Mouse (Mus musculus) limb, embryonic 12.5 days (tissue): ENCODE results near the gene Nemf. TPM values are rescaled to one million over a fixed set of nuclear protein-coding genes. Genes with fewer than 3 reads are reported as not detected.
A peak's percentile ranks its signal among the peaks of the same experiment; 100 is the strongest.

ENCODE experiments used
- ATAC-seq: fragments of 200-750 bp; cut with Nextera tagmentation; 2 replicates; pipeline ENCODE4 v1.8.0; 2017; ENCODE audit warnings: low read depth, moderate TSS enrichment; ENCODE audit not compliant: insufficient number of reproducible peaks, insufficient read depth, low FRiP score, low TSS enrichment
- H3K27ac ChIP-seq: fragments of 300-500 bp; sonication (generic); 2 replicates; pipeline ENCODE4 v1.5.1; 2016; ENCODE audit warnings: mild to moderate bottlenecking, moderate library complexity
- H3K27me3 ChIP-seq: fragments of 300-500 bp; sonication (generic); 2 replicates; pipeline ENCODE4 v1.6.1; 2016; ENCODE audit warnings: mild to moderate bottlenecking, moderate library complexity
- H3K36me3 ChIP-seq: fragments of 300-500 bp; sonication (generic); 2 replicates; pipeline ENCODE4 v1.6.1; 2016; ENCODE audit warnings: mild to moderate bottlenecking, moderate library complexity
- H3K4me1 ChIP-seq: fragments of 300-500 bp; sonication (generic); replicated peaks from 2 replicates; pipeline ENCODE4 v1.6.1; 2016
- H3K4me2 ChIP-seq: fragments of 300-500 bp; sonication (generic); 2 replicates; pipeline ENCODE4 v1.6.1; 2016; ENCODE audit warnings: mild to moderate bottlenecking, moderate library complexity
- H3K4me3 ChIP-seq: fragments of 300-500 bp; sonication (generic); replicated peaks from 2 replicates; pipeline ENCODE4 v1.5.1; 2016; ENCODE audit warnings: mild to moderate bottlenecking
- H3K9ac ChIP-seq: fragments of 300-500 bp; sonication (generic); replicated peaks from 2 replicates; pipeline ENCODE4 v1.6.1; 2016; ENCODE audit warnings: mild to moderate bottlenecking, moderate library complexity
- H3K9me3 ChIP-seq: fragments of 300-500 bp; sonication (generic); 2 replicates; pipeline ENCODE4 v1.6.1; 2016; ENCODE audit warnings: mild to moderate bottlenecking, moderate library complexity
- WGBS: fragments of 180-500 bp; shearing (Covaris S2); methylation state at CpG from one replicate; pipeline ENCODE4 v1.1.7; 2016; 5-methylcytosine and 5-hydroxymethylcytosine counted together
- polyA plus RNA-seq: library from polyadenylated mRNA; unstranded; fragments of >200 nt; fragmentation: Nextera tagmentation; extraction: Ambion mirVana; gene quantifications from 2 replicates; pipeline ENCODE4 v1.2.1, GENCODE M21; 2016

Gene Nemf
- polyA plus RNA-seq, 1 experiment from 2014 or later = 99.3 TPM

- ATAC-seq = no peak
- Histone ChIP-seq H3K4me1 (peaks cover 13% of the 10 kb centered on the region), H3K27me3 (no peaks in the 10 kb centered on the region), H3K9me3 (no peaks in the 10 kb centered on the region), H3K4me3 (peak overlapping the region; percentile 86), H3K9ac (peak overlapping the region; percentile 38), H3K36me3 (peaks cover 28% of the 10 kb centered on the region), H3K27ac (no peak overlapping the region), H3K4me2 (peak overlapping the region; percentile 78)
- 7% methylated on average over 13 of the region's 13 CpGs for WGBS
Measured at GRCm38 (mm10) chr12:69357300-69357646, 308 bp upstream of the Nemf start.

- peaks cover 8% of the 10 kb centered on the region for H3K4me1 ChIP-seq
- no peaks in the 10 kb centered on the region for H3K9me3 ChIP-seq
- ATAC-seq = no peak
- no peak overlapping the region for H3K4me3 ChIP-seq
- H3K4me2 ChIP-seq = no peak overlapping the region
- no peak overlapping the region for H3K27ac ChIP-seq
- no peak overlapping the region for H3K9ac ChIP-seq
- WGBS = 93% methylated on average over 1 of the region's 1 CpGs
- no peaks in the 10 kb centered on the region for H3K27me3 ChIP-seq
- peaks cover 78% of the 10 kb centered on the region for H3K36me3 ChIP-seq
Measured at GRCm38 (mm10) chr12:69351685-69352084, 5.3 kb downstream of the Nemf start.

DNA sequence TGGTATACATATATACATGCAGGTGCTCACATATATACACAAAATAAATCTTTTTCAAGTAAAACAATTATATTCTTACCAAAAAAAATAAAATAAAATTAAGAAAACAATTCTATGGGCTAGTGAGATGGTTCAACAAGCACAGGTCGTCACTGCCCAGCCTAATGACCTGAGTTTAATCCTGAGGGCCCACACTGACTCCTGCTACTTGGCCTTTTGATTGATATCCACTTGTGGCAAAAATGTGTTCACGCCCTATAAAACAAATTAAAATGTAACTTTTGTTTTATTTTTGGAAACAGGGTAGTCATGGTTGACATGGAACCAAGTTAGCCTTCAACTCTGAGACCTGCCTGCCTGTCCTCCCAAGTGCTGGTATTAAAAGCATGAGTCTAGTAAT lies 7.0 kb downstream of the Nemf start:
- H3K4me1 ChIP-seq = no peaks in the 10 kb centered on the region
- no peak overlapping the region for H3K4me3 ChIP-seq
- H3K9me3 ChIP-seq = no peaks in the 10 kb centered on the region
- H3K9ac ChIP-seq = no peak overlapping the region
- H3K4me2 ChIP-seq = no peak overlapping the region
- no peaks in the 10 kb centered on the region for H3K27me3 ChIP-seq
- peaks cover 85% of the 10 kb centered on the region for H3K36me3 ChIP-seq
- WGBS = 88% methylated on average over 2 of the region's 2 CpGs
- no peak for ATAC-seq
- H3K27ac ChIP-seq = no peak overlapping the region

- no peak for ATAC-seq
- WGBS = 90% methylated on average over 2 of the region's 2 CpGs
- no peak overlapping the region for H3K27ac ChIP-seq
- H3K4me1 ChIP-seq = no peaks in the 10 kb centered on the region
- H3K9me3 ChIP-seq = no peaks in the 10 kb centered on the region
- H3K4me2 ChIP-seq = no peak overlapping the region
- H3K4me3 ChIP-seq = no peak overlapping the region
- H3K36me3 ChIP-seq = peaks cover 80% of the 10 kb centered on the region
- no peak overlapping the region for H3K9ac ChIP-seq
- H3K27me3 ChIP-seq = no peaks in the 10 kb centered on the region
Measured at GRCm38 (mm10) chr12:69333547-69333946, 23.4 kb downstream of the Nemf start.

GRCm38 (mm10) chr12:69332147-69332546 lies 24.8 kb downstream of the Nemf start:
- Histone ChIP-seq H3K9me3 (no peaks in the 10 kb centered on the region), H3K27ac (no peak overlapping the region), H3K4me1 (no peaks in the 10 kb centered on the region), H3K27me3 (no peaks in the 10 kb centered on the region), H3K4me3 (no peak overlapping the region), H3K9ac (no peak overlapping the region), H3K36me3 (peaks cover 79% of the 10 kb centered on the region), H3K4me2 (no peak overlapping the region)
- ATAC-seq = no peak
- 95% methylated on average over 1 of the region's 1 CpGs for WGBS

GRCm38 (mm10) chr12:69331187-69331586 lies 25.8 kb downstream of the Nemf start:
- Histone ChIP-seq H3K4me3 (no peak overlapping the region), H3K9me3 (no peaks in the 10 kb centered on the region), H3K4me1 (no peaks in the 10 kb centered on the region), H3K27me3 (no peaks in the 10 kb centered on the region), H3K4me2 (no peak overlapping the region), H3K36me3 (peaks cover 77% of the 10 kb centered on the region), H3K27ac (no peak overlapping the region), H3K9ac (no peak overlapping the region)
- ATAC-seq = no peak
- WGBS = 92% methylated on average over 3 of the region's 3 CpGs

- no peak for ATAC-seq
- no peak overlapping the region for H3K4me2 ChIP-seq
- no peaks in the 10 kb centered on the region for H3K27me3 ChIP-seq
- H3K27ac ChIP-seq = no peak overlapping the region
- no peak overlapping the region for H3K9ac ChIP-seq
- no peak overlapping the region for H3K4me3 ChIP-seq
- H3K9me3 ChIP-seq = no peaks in the 10 kb centered on the region
- no peaks in the 10 kb centered on the region for H3K4me1 ChIP-seq
- H3K36me3 ChIP-seq = peaks cover 78% of the 10 kb centered on the region
Measured at GRCm38 (mm10) chr12:69318431-69318830, 38.5 kb downstream of the Nemf start.

DNA sequence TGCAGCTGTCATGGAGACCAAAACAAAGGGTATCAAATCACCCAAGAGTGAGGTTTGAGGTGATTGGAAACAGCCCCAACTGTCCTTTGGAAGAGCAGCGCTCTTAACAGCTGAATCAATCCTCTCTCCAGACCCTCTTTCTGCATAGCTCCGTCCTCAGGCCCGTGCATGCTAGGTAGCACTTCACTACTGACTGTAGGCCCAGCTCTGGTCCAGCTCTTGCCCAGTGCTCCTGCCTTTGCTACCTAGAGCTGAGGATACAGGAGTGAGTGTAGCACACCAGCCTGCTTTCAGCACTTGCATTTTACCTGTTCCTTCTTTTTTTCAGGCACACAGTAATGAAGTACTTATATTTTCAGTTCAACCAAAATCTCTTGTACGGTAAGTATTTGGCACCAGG lies 47.3 kb downstream of the Nemf start:
- no peaks in the 10 kb centered on the region for H3K4me1 ChIP-seq
- no peak for ATAC-seq
- no peak overlapping the region for H3K9ac ChIP-seq
- H3K27me3 ChIP-seq = no peaks in the 10 kb centered on the region
- no peak overlapping the region for H3K4me2 ChIP-seq
- WGBS = 91% methylated on average over 4 of the region's 4 CpGs
- no peak overlapping the region for H3K27ac ChIP-seq
- H3K36me3 ChIP-seq = peaks cover 91% of the 10 kb centered on the region
- peaks cover 5% of the 10 kb centered on the region; the same call in 1 of the 2 replicates for H3K9me3 ChIP-seq
- H3K4me3 ChIP-seq = no peak overlapping the region

DNA sequence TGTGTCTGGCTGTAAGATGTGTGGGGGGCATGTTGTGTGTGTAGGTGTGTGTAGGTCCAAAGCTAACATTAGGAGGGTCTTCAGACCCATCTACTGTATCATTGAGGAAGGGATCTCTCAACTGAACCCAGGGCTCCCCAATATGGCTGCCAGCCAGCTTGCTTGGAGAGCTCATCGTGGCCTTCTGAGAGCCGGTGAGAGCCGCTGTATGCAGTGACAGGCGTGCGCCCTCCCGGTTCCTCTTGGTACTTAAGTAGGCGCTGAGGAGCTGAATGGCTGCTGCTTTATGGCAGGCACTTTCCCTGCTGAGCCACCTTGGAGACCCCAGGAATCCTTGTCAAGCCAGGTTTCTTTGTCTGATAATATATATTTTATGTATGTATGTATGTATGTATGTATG lies 50.6 kb downstream of the Nemf start:
- no peak overlapping the region for H3K4me3 ChIP-seq
- H3K27me3 ChIP-seq = no peaks in the 10 kb centered on the region
- ATAC-seq = no peak
- no peak overlapping the region for H3K27ac ChIP-seq
- no peaks in the 10 kb centered on the region for H3K4me1 ChIP-seq
- H3K36me3 ChIP-seq = peaks cover 96% of the 10 kb centered on the region
- H3K9me3 ChIP-seq = peaks cover 5% of the 10 kb centered on the region; the same call in 1 of the 2 replicates
- H3K9ac ChIP-seq = no peak overlapping the region
- 92% methylated on average over 7 of the region's 7 CpGs for WGBS
- H3K4me2 ChIP-seq = no peak overlapping the region

DNA sequence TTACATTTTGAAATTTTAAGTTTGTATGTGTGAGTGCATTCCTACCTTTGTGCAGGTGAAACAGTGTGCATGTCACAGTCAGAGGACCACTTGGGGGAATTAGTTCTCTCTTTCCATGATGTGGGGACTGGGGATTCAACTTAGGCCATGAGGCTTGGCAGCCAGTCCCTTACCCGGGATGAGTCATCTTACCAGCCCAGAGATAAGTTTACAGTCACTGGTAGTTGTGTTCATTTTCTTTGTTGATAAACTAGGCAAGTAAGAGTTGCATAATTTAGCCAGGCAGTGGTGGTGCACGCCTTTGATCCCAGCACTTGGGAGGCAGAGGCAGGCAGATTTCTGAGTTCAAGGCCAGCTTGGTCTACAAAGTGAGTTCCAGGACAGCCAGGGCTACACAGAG lies 52.9 kb downstream of the Nemf start:
- no peak overlapping the region for H3K27ac ChIP-seq
- peaks cover 7% of the 10 kb centered on the region for H3K4me1 ChIP-seq
- peaks cover 92% of the 10 kb centered on the region for H3K36me3 ChIP-seq
- no peak overlapping the region for H3K9ac ChIP-seq
- WGBS = 91% methylated on average over 2 of the region's 2 CpGs
- H3K27me3 ChIP-seq = no peaks in the 10 kb centered on the region
- no peak overlapping the region for H3K4me3 ChIP-seq
- H3K4me2 ChIP-seq = no peak overlapping the region
- H3K9me3 ChIP-seq = no peaks in the 10 kb centered on the region
- ATAC-seq = no peak

- Histone ChIP-seq H3K4me2 (no peak overlapping the region), H3K27ac (no peak overlapping the region), H3K27me3 (no peaks in the 10 kb centered on the region), H3K4me3 (no peak overlapping the region), H3K9me3 (no peaks in the 10 kb centered on the region), H3K36me3 (peaks cover 73% of the 10 kb centered on the region), H3K9ac (no peak overlapping the region), H3K4me1 (peaks cover 24% of the 10 kb centered on the region)
- no peak for ATAC-seq
- 95% methylated on average over 12 of the region's 12 CpGs for WGBS
Measured at GRCm38 (mm10) chr12:69302171-69302570, 54.8 kb downstream of the Nemf start.

GRCm38 (mm10) chr12:69300391-69300790 lies 56.6 kb downstream of the Nemf start:
- Histone ChIP-seq H3K4me2 (no peak overlapping the region), H3K27me3 (no peaks in the 10 kb centered on the region), H3K27ac (no peak overlapping the region), H3K9me3 (no peaks in the 10 kb centered on the region), H3K9ac (no peak overlapping the region), H3K4me1 (peaks cover 24% of the 10 kb centered on the region), H3K4me3 (no peak overlapping the region), H3K36me3 (peaks cover 55% of the 10 kb centered on the region)
- ATAC-seq = no peak
- WGBS = 67% methylated on average over 2 of the region's 2 CpGs
